Mouse (Mus musculus): ENCODE results near the gene Elane.

DNA sequence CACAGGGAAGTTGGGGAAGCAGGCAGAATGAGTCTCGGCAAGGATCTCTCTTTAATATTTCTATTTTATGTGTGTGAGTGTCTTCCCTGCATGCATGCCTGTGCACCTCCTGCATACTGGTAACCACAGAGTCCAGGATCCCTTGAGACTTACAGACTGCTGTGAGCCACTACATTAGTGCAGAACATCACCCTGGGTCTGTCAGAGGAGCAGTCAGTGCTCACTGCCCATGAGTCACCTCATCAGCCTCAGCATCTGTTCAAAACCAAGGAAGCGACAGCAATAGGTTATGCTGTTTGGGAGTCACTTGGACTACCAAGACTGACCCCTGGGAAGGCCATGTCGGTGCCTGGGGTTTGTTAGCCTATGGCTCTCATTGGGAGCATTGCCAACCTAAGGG lies 43.7 kb upstream of the Elane start:
- TF ChIP-seq POLR2A (IDR thresholded peaks at IDR 0.05; ENCODE audit: insufficient read depth, low read length), result no peak
- TF ChIP-seq CTCF (IDR thresholded peaks at IDR 0.05; ENCODE audit: low read depth, low read length), result no peak

Data from ES-Bruce4 (cell line).